Mouse (Mus musculus): ENCODE measurements around the gene Grik3. TPM values are rescaled to one million over a fixed set of nuclear protein-coding genes. Genes with fewer than 3 reads are reported as not detected.

Gene Grik3
- polyA plus RNA-seq, 1 experiment from 2014 or later: 0.23 TPM

GRCm38 (mm10) chr4:125525266-125525665, 34.8 kb downstream of the Grik3 start:
- Histone ChIP-seq H3K4me2 (no peak overlapping the region), H3K27ac (ENCODE audit: poor library complexity, severe bottlenecking) (no peak overlapping the region), H3K9ac (no peak overlapping the region), H3K4me1 (replicated peaks) (no peaks in the 10 kb centered on the region), H3K9me3 (replicated peaks) (no peaks in the 10 kb centered on the region; the same call in 1 of the 2 replicates), H3K27me3 (replicated peaks) (peaks cover 18% of the 10 kb centered on the region; the same call in 1 of the 2 replicates), H3K4me3 (no peak overlapping the region), H3K36me3 (no peaks in the 10 kb centered on the region)
- no peak for ATAC-seq (ENCODE audit: insufficient number of reproducible peaks, low FRiP score)
- 77% methylated on average over 4 of the region's 4 CpGs for WGBS

GRCm38 (mm10) chr4:125526425-125526824, 35.9 kb downstream of the Grik3 start:
- H3K27ac ChIP-seq (ENCODE audit: poor library complexity, severe bottlenecking): no peak overlapping the region
- H3K9me3 ChIP-seq (replicated peaks): no peaks in the 10 kb centered on the region; the same call in 1 of the 2 replicates
- WGBS: 68% methylated on average over 5 of the region's 5 CpGs
- H3K27me3 ChIP-seq (replicated peaks): peaks cover 24% of the 10 kb centered on the region; the same call in 1 of the 2 replicates
- no peak for ATAC-seq (ENCODE audit: insufficient number of reproducible peaks, low FRiP score)
- no peaks in the 10 kb centered on the region for H3K36me3 ChIP-seq
- H3K4me2 ChIP-seq: no peak overlapping the region
- H3K9ac ChIP-seq: no peak overlapping the region
- no peaks in the 10 kb centered on the region for H3K4me1 ChIP-seq (replicated peaks)
- H3K4me3 ChIP-seq: no peak overlapping the region

GRCm38 (mm10) chr4:125533965-125534364, 43.5 kb downstream of the Grik3 start:
- Histone ChIP-seq H3K4me1 (replicated peaks) (peaks cover 9% of the 10 kb centered on the region; the same call in 1 of the 2 replicates), H3K9ac (no peak overlapping the region), H3K4me3 (no peak overlapping the region), H3K4me2 (no peak overlapping the region), H3K36me3 (no peaks in the 10 kb centered on the region), H3K9me3 (replicated peaks) (no peaks in the 10 kb centered on the region; the same call in 1 of the 2 replicates), H3K27me3 (replicated peaks) (peaks cover 65% of the 10 kb centered on the region), H3K27ac (ENCODE audit: poor library complexity, severe bottlenecking) (no peak overlapping the region)
- ATAC-seq (ENCODE audit: insufficient number of reproducible peaks, low FRiP score): no peak
- WGBS: 34% methylated on average over 9 of the region's 9 CpGs

- Histone ChIP-seq H3K4me1 (replicated peaks) (peaks cover 9% of the 10 kb centered on the region; the same call in 1 of the 2 replicates), H3K27ac (ENCODE audit: poor library complexity, severe bottlenecking) (no peak overlapping the region), H3K27me3 (replicated peaks) (peaks cover 69% of the 10 kb centered on the region), H3K9me3 (replicated peaks) (no peaks in the 10 kb centered on the region), H3K9ac (no peak overlapping the region), H3K36me3 (no peaks in the 10 kb centered on the region), H3K4me2 (no peak overlapping the region), H3K4me3 (no peak overlapping the region)
- ATAC-seq (ENCODE audit: insufficient number of reproducible peaks, low FRiP score): no peak
- WGBS: 4% methylated on average over 8 of the region's 8 CpGs
These were observed 43.9 kb downstream of the Grik3 start for GRCm38 (mm10) chr4:125534449-125534848.

- Histone ChIP-seq H3K9me3 (replicated peaks) (no peaks in the 10 kb centered on the region), H3K4me3 (no peak overlapping the region), H3K36me3 (no peaks in the 10 kb centered on the region), H3K27me3 (replicated peaks) (peaks cover 70% of the 10 kb centered on the region), H3K27ac (ENCODE audit: poor library complexity, severe bottlenecking) (no peak overlapping the region), H3K4me2 (no peak overlapping the region), H3K4me1 (replicated peaks) (peaks cover 9% of the 10 kb centered on the region; the same call in 1 of the 2 replicates), H3K9ac (no peak overlapping the region)
- 13% methylated on average over 11 of the region's 11 CpGs for WGBS
- ATAC-seq (ENCODE audit: insufficient number of reproducible peaks, low FRiP score): no peak
These were observed 44.5 kb downstream of the Grik3 start for GRCm38 (mm10) chr4:125534991-125535401.

- Histone ChIP-seq H3K9me3 (replicated peaks) (no peaks in the 10 kb centered on the region), H3K27ac (ENCODE audit: poor library complexity, severe bottlenecking) (no peak overlapping the region), H3K27me3 (replicated peaks) (peaks cover 69% of the 10 kb centered on the region), H3K36me3 (no peaks in the 10 kb centered on the region), H3K4me2 (no peak overlapping the region), H3K4me3 (no peak overlapping the region), H3K4me1 (replicated peaks) (peaks cover 9% of the 10 kb centered on the region; the same call in 1 of the 2 replicates), H3K9ac (no peak overlapping the region)
- 20% methylated on average over 7 of the region's 7 CpGs for WGBS
- no peak for ATAC-seq (ENCODE audit: insufficient number of reproducible peaks, low FRiP score)
These were observed 45.0 kb downstream of the Grik3 start for GRCm38 (mm10) chr4:125535465-125535864.

GRCm38 (mm10) chr4:125535977-125536376, 45.5 kb downstream of the Grik3 start:
- H3K27me3 ChIP-seq (replicated peaks): peaks cover 71% of the 10 kb centered on the region
- no peak for ATAC-seq (ENCODE audit: insufficient number of reproducible peaks, low FRiP score)
- 26% methylated on average over 3 of the region's 4 CpGs for WGBS

GRCm38 (mm10) chr4:125538301-125538965, 47.9 kb downstream of the Grik3 start:
- H3K9me3 ChIP-seq (replicated peaks): no peaks in the 10 kb centered on the region
- WGBS: 5% methylated on average over 3 of the region's 3 CpGs
- ATAC-seq (ENCODE audit: insufficient number of reproducible peaks, low FRiP score): no peak
- H3K36me3 ChIP-seq: no peaks in the 10 kb centered on the region
- no peak overlapping the region for H3K9ac ChIP-seq
- no peak overlapping the region for H3K27ac ChIP-seq (ENCODE audit: poor library complexity, severe bottlenecking)
- peaks cover 57% of the 10 kb centered on the region for H3K27me3 ChIP-seq (replicated peaks)
- peaks cover 9% of the 10 kb centered on the region; the same call in 1 of the 2 replicates for H3K4me1 ChIP-seq (replicated peaks)
- H3K4me2 ChIP-seq: no peak overlapping the region
- no peak overlapping the region for H3K4me3 ChIP-seq

More at GRCm38 (mm10) chr4:125535977-125536376, 45.5 kb downstream of the Grik3 start:
- Histone ChIP-seq H3K4me2 (no peak overlapping the region), H3K9ac (no peak overlapping the region), H3K4me1 (replicated peaks) (peaks cover 9% of the 10 kb centered on the region; the same call in 1 of the 2 replicates), H3K36me3 (no peaks in the 10 kb centered on the region), H3K27ac (ENCODE audit: poor library complexity, severe bottlenecking) (no peak overlapping the region), H3K9me3 (replicated peaks) (no peaks in the 10 kb centered on the region), H3K4me3 (no peak overlapping the region)

GRCm38 (mm10) chr4:125539617-125540016, 49.1 kb downstream of the Grik3 start:
- H3K9ac ChIP-seq: no peak overlapping the region
- H3K4me2 ChIP-seq: no peak overlapping the region
- peaks cover 4% of the 10 kb centered on the region; the same call in 1 of the 2 replicates for H3K4me1 ChIP-seq (replicated peaks)
- peaks cover 45% of the 10 kb centered on the region for H3K27me3 ChIP-seq (replicated peaks)
- H3K27ac ChIP-seq (ENCODE audit: poor library complexity, severe bottlenecking): no peak overlapping the region
- no peaks in the 10 kb centered on the region for H3K9me3 ChIP-seq (replicated peaks)
- 78% methylated on average over 9 of the region's 9 CpGs for WGBS
- no peak for ATAC-seq (ENCODE audit: insufficient number of reproducible peaks, low FRiP score)
- no peak overlapping the region for H3K4me3 ChIP-seq
- H3K36me3 ChIP-seq: no peaks in the 10 kb centered on the region

- Histone ChIP-seq H3K4me3 (no peak overlapping the region), H3K4me2 (no peak overlapping the region), H3K27ac (ENCODE audit: poor library complexity, severe bottlenecking) (no peak overlapping the region), H3K36me3 (no peaks in the 10 kb centered on the region), H3K9me3 (replicated peaks) (no peaks in the 10 kb centered on the region), H3K27me3 (replicated peaks) (peaks cover 48% of the 10 kb centered on the region), H3K9ac (no peak overlapping the region), H3K4me1 (replicated peaks) (no peaks in the 10 kb centered on the region)
- ATAC-seq (ENCODE audit: insufficient number of reproducible peaks, low FRiP score): no peak
- WGBS: 80% methylated on average over 5 of the region's 5 CpGs
These were observed 52.7 kb downstream of the Grik3 start for GRCm38 (mm10) chr4:125543171-125543570.

- no peaks in the 10 kb centered on the region for H3K4me1 ChIP-seq (replicated peaks)
- no peaks in the 10 kb centered on the region for H3K9me3 ChIP-seq (replicated peaks)
- H3K9ac ChIP-seq: no peak overlapping the region
- H3K27me3 ChIP-seq (replicated peaks): peaks cover 47% of the 10 kb centered on the region
- ATAC-seq (ENCODE audit: insufficient number of reproducible peaks, low FRiP score): no peak
- H3K27ac ChIP-seq (ENCODE audit: poor library complexity, severe bottlenecking): no peak overlapping the region
- no peak overlapping the region for H3K4me2 ChIP-seq
- no peak overlapping the region for H3K4me3 ChIP-seq
- no peaks in the 10 kb centered on the region for H3K36me3 ChIP-seq
- WGBS: 40% methylated on average over 18 of the region's 18 CpGs
These were observed 54.7 kb downstream of the Grik3 start for GRCm38 (mm10) chr4:125544947-125545767.

Data from heart, embryonic 12.5 days (tissue).